Mouse (Mus musculus) intestine, embryonic 14.5 days (tissue): Measurements from ENCODE around the gene Krtap3-2. TPM values are rescaled to one million over a fixed set of nuclear protein-coding genes. Genes with fewer than 3 reads are reported as not detected.

ENCODE experiments used
- ATAC-seq: fragments of 200-750 bp; cut with Nextera tagmentation; replicated peaks from 2 replicates; pipeline ENCODE4 v1.8.0; 2017; ENCODE audit warnings: low read depth, moderate number of reproducible peaks, moderate TSS enrichment, moderate library complexity; ENCODE audit not compliant: low FRiP score, low TSS enrichment
- DNase-seq: peaks from one replicate; pipeline ENCODE4 v3.0.0-alpha.2; 2018; ENCODE audit warnings: low spot score
- H3K27ac ChIP-seq: fragments of 300-500 bp; sonication (generic); 2 replicates; pipeline ENCODE4 v1.5.1; 2014; ENCODE audit warnings: low read depth, mild to moderate bottlenecking, control low read depth
- H3K27me3 ChIP-seq: fragments of 300-500 bp; sonication (generic); replicated peaks from 2 replicates; pipeline ENCODE4 v1.6.1; 2014; ENCODE audit warnings: low read length, control low read depth; ENCODE audit not compliant: control insufficient read depth, insufficient read depth
- H3K36me3 ChIP-seq: fragments of 300-500 bp; sonication (generic); 2 replicates; pipeline ENCODE4 v1.6.1; 2014; ENCODE audit warnings: low read length, control low read depth; ENCODE audit not compliant: control insufficient read depth, insufficient read depth
- H3K4me1 ChIP-seq: fragments of 300-500 bp; sonication (generic); replicated peaks from 2 replicates; pipeline ENCODE4 v1.6.1; 2014; ENCODE audit warnings: low read length, control low read depth, mixed read lengths; ENCODE audit not compliant: control insufficient read depth, insufficient read depth
- H3K4me2 ChIP-seq: fragments of 300-500 bp; sonication (generic); 2 replicates; pipeline ENCODE4 v1.6.1; 2014; ENCODE audit warnings: low read length
- H3K4me3 ChIP-seq: fragments of 300-500 bp; sonication (generic); 2 replicates; pipeline ENCODE4 v1.5.1; 2014; ENCODE audit warnings: low read depth, low read length, control low read depth, mixed read lengths
- H3K9ac ChIP-seq: fragments of 300-500 bp; sonication (generic); 2 replicates; pipeline ENCODE4 v1.6.1; 2014; ENCODE audit warnings: mild to moderate bottlenecking, low read length
- H3K9me3 ChIP-seq: fragments of 300-500 bp; sonication (generic); 2 replicates; pipeline ENCODE4 v1.6.1; 2016; ENCODE audit warnings: low read length, control low read depth; ENCODE audit not compliant: control insufficient read depth
- WGBS: fragments of 180-500 bp; shearing (Covaris S2); extraction: QIAGEN DNeasy Blood & Tissue Kit; methylation state at CpG from one replicate; pipeline ENCODE4 v1.1.7; 2014; 5-methylcytosine and 5-hydroxymethylcytosine counted together
- polyA plus RNA-seq: library from polyadenylated mRNA; unstranded; fragments of >200 nt; fragmentation: Nextera tagmentation; extraction: Ambion mirVana; gene quantifications from 2 replicates; pipeline ENCODE4 v1.2.1, GENCODE M21; 2014

Krtap3-2 gene
- polyA plus RNA-seq, 1 experiment from 2014 or later: not detected

GRCm38 (mm10) chr11:99574106-99574505 lies 17.5 kb upstream of the Krtap3-2 start:
- no peak for ATAC-seq
- 2% methylated on average over 7 of the region's 7 CpGs for WGBS
- H3K27ac ChIP-seq: no peak overlapping the region

GRCm38 (mm10) chr11:99573164-99573563 lies 16.5 kb upstream of the Krtap3-2 start:
- H3K27ac ChIP-seq: no peak overlapping the region
- no peak overlapping the region for H3K9ac ChIP-seq
- H3K4me1 ChIP-seq: no peaks in the 10 kb centered on the region
- H3K4me2 ChIP-seq: no peak overlapping the region
- WGBS: 64% methylated on average over 4 of the region's 4 CpGs
- DNase-seq (no peak), ATAC-seq (no peak)
- H3K9me3 ChIP-seq: no peaks in the 10 kb centered on the region
- no peak overlapping the region for H3K4me3 ChIP-seq
- H3K27me3 ChIP-seq: no peaks in the 10 kb centered on the region
- H3K36me3 ChIP-seq: no peaks in the 10 kb centered on the region

More at GRCm38 (mm10) chr11:99574106-99574505, 17.5 kb upstream of the Krtap3-2 start:
- Histone ChIP-seq H3K9me3 (no peaks in the 10 kb centered on the region), H3K4me2 (peak overlapping the region; percentile 28), H3K36me3 (no peaks in the 10 kb centered on the region), H3K4me3 (no peak overlapping the region), H3K4me1 (no peaks in the 10 kb centered on the region), H3K27me3 (no peaks in the 10 kb centered on the region), H3K9ac (no peak overlapping the region)
- peak; percentile 84 for DNase-seq

GRCm38 (mm10) chr11:99566530-99566929 lies 9.9 kb upstream of the Krtap3-2 start, which contains the start of gene Krtap3-1:
TSS of gene Krtap3-1 (minus strand) at chr11:99566630.
- no peak for DNase-seq
- no peaks in the 10 kb centered on the region for H3K36me3 ChIP-seq
- no peaks in the 10 kb centered on the region for H3K4me1 ChIP-seq
- no peak within 1 kb of the TSS for H3K4me3 ChIP-seq
- no peak within 1 kb of the TSS for H3K27ac ChIP-seq
- H3K27me3 ChIP-seq: no peaks in the 10 kb centered on the region
- 76% methylated on average over 7 of the region's 7 CpGs for WGBS
- H3K9ac ChIP-seq: no peak within 1 kb of the TSS
- H3K9me3 ChIP-seq: no peaks in the 10 kb centered on the region
- no peak within 1 kb of the TSS for H3K4me2 ChIP-seq
- ATAC-seq: no peak

- Histone ChIP-seq H3K4me1 (no peaks in the 10 kb centered on the region), H3K4me2 (no peak overlapping the region), H3K27ac (no peak overlapping the region), H3K9me3 (no peaks in the 10 kb centered on the region), H3K27me3 (no peaks in the 10 kb centered on the region), H3K9ac (no peak overlapping the region), H3K4me3 (no peak overlapping the region), H3K36me3 (no peaks in the 10 kb centered on the region)
- ATAC-seq (no peak), DNase-seq (no peak)
- WGBS: 89% methylated on average over 6 of the region's 6 CpGs
Measured at GRCm38 (mm10) chr11:99562580-99562979, 5.9 kb upstream of the Krtap3-2 start.

GRCm38 (mm10) chr11:99559366-99559765 lies 2.7 kb upstream of the Krtap3-2 start, which contains the start of gene Gm11939:
TSS of gene Gm11939 (minus strand) at chr11:99559466.
- Histone ChIP-seq H3K4me3 (no peak within 1 kb of the TSS), H3K4me1 (no peaks in the 10 kb centered on the region), H3K9me3 (no peaks in the 10 kb centered on the region), H3K36me3 (no peaks in the 10 kb centered on the region), H3K4me2 (no peak within 1 kb of the TSS), H3K9ac (no peak within 1 kb of the TSS), H3K27me3 (no peaks in the 10 kb centered on the region), H3K27ac (no peak within 1 kb of the TSS)
- DNase-seq (no peak), ATAC-seq (no peak)
- 87% methylated on average over 9 of the region's 9 CpGs for WGBS

GRCm38 (mm10) chr11:99557976-99558745 lies 1.5 kb upstream of the Krtap3-2 start:
- Histone ChIP-seq H3K4me2 (no peak overlapping the region), H3K36me3 (no peaks in the 10 kb centered on the region), H3K4me3 (no peak overlapping the region), H3K9ac (no peak overlapping the region), H3K4me1 (no peaks in the 10 kb centered on the region), H3K27ac (no peak overlapping the region), H3K9me3 (no peaks in the 10 kb centered on the region), H3K27me3 (no peaks in the 10 kb centered on the region)
- no peak for DNase-seq
- no peak for ATAC-seq
- WGBS: 47% methylated on average over 3 of the region's 3 CpGs

GRCm38 (mm10) chr11:99556195-99556594 lies 458 bp downstream of the Krtap3-2 start:
- Histone ChIP-seq H3K4me1 (no peaks in the 10 kb centered on the region), H3K4me2 (no peak overlapping the region), H3K9me3 (no peaks in the 10 kb centered on the region), H3K36me3 (no peaks in the 10 kb centered on the region), H3K27me3 (no peaks in the 10 kb centered on the region), H3K27ac (no peak overlapping the region), H3K9ac (no peak overlapping the region), H3K4me3 (no peak overlapping the region)
- DNase-seq (no peak), ATAC-seq (no peak)
- WGBS: 88% methylated on average over 2 of the region's 2 CpGs

- 69% methylated on average over 4 of the region's 4 CpGs for WGBS
- no peak for DNase-seq
- no peaks in the 10 kb centered on the region for H3K27me3 ChIP-seq
- H3K36me3 ChIP-seq: no peaks in the 10 kb centered on the region
- no peak within 1 kb of the TSS for H3K9ac ChIP-seq
- no peak within 1 kb of the TSS for H3K4me2 ChIP-seq
- H3K4me1 ChIP-seq: no peaks in the 10 kb centered on the region
- no peak within 1 kb of the TSS for H3K4me3 ChIP-seq
- no peak within 1 kb of the TSS for H3K27ac ChIP-seq
- no peak for ATAC-seq
- no peaks in the 10 kb centered on the region for H3K9me3 ChIP-seq
Measured at GRCm38 (mm10) chr11:99550765-99551164, 5.9 kb downstream of the Krtap3-2 start, which contains the start of gene Krtap3-3. TSS of gene Krtap3-3 (minus strand) at chr11:99550865.

GRCm38 (mm10) chr11:99547892-99548291 lies 8.8 kb downstream of the Krtap3-2 start:
- no peaks in the 10 kb centered on the region for H3K27me3 ChIP-seq
- H3K9ac ChIP-seq: no peak overlapping the region
- H3K4me1 ChIP-seq: no peaks in the 10 kb centered on the region
- H3K9me3 ChIP-seq: no peaks in the 10 kb centered on the region
- ATAC-seq: no peak
- no peaks in the 10 kb centered on the region for H3K36me3 ChIP-seq
- no peak overlapping the region for H3K4me2 ChIP-seq
- H3K4me3 ChIP-seq: no peak overlapping the region
- no peak for DNase-seq
- H3K27ac ChIP-seq: no peak overlapping the region
